Comparison of ENCODE assay signal across 32 mouse cellular contexts in the genomic region with DNA sequence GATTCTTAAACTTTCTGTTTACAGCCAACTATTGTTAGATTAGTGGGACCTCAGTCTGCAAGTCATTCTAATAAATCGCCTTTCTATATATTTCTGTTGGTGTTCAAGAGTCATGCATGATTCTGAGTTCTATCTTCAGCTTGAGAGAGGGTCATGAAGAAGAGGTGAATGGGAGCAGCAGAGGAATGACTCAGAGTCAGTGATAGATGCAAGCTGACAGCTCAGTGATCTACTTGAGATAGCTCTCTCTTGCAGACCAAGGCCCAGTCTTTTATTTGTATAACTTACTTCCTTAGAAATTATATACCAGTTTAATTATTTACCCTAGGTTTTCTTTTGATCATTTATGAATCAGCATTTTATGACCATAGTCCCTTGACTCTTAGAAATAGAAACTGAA. TPM values are rescaled to one million over a fixed set of nuclear protein-coding genes. Genes with fewer than 3 reads are reported as not detected.
DNase-seq lines count a peak whose midpoint lies in the region; ATAC-seq and TF ChIP-seq lines count a peak whose summit lies in the region.
"Had no signal": no experiment of that assay in that cellular context is flagged by ENCODE, and none has a peak within 500 bp of the region (broad histone marks: within the 10 kb centered on the region; RNA-seq: fewer than 3 reads in every experiment).

No protein-coding gene starts in this region.

- WGBS in liver, embryonic 12.5 days (ENCODE audit: insufficient replicate concordance), result 45% methylated on average over 1 of the region's 1 CpGs
- WGBS in liver, postnatal 0 days (ENCODE audit: insufficient replicate concordance), result 64% methylated on average over 1 of the region's 1 CpGs

- TF ChIP-seq CTCF in MEL (IDR thresholded peaks at IDR 0.05 in 2 of 3, conservative IDR thresholded peaks at IDR 0.05 in 1 of 3; ENCODE audit: control insufficient read depth in 1 of 3, insufficient read depth in 1 of 3, low read depth in 2 of 3, low read length in 3 of 3, poor library complexity in 1 of 3, severe bottlenecking in 1 of 3), result no peak
- no peak for TF ChIP-seq CTCF in liver, postnatal 0 days (IDR thresholded peaks at IDR 0.05; ENCODE audit: low read depth)

- H3K4me1 ChIP-seq in MEL (ENCODE audit: control insufficient read depth in 1 of 2, insufficient read depth in 2 of 2, low read length in 2 of 2), result peaks cover 2 to 18% of the 10 kb centered on the region in 2 experiments; a peak in 3 of 4 replicates
- H3K4me1 ChIP-seq in liver, embryonic 12.5 days, result peaks cover 36% of the 10 kb centered on the region
- peaks cover 3% of the 10 kb centered on the region; the same call in 1 of the 2 replicates for H3K4me1 ChIP-seq in liver, postnatal 0 days (ENCODE audit: insufficient read depth)
- H3K4me1 ChIP-seq: embryonic facial prominence, embryonic 10.5 days; embryonic facial prominence, embryonic 15.5 days; forebrain, embryonic 10.5 days; hindbrain, embryonic 10.5 days; hindbrain, embryonic 15.5 days; limb, embryonic 12.5 days; midbrain, embryonic 10.5 days; midbrain, embryonic 15.5 days had no signal

- peak overlapping the region in 1 of 2 experiments; percentile 17; a peak in 1 of 4 replicates for H3K4me3 ChIP-seq in MEL (ENCODE audit: control insufficient read depth in 1 of 2, insufficient read depth in 1 of 2, low read depth in 2 of 2, low read length in 2 of 2)
- H3K4me3 ChIP-seq in liver, embryonic 12.5 days, result no peak overlapping the region
- H3K4me3 ChIP-seq in liver, postnatal 0 days (ENCODE audit: low read depth, low read length), result no peak overlapping the region
- H3K4me3 ChIP-seq: embryonic facial prominence, embryonic 10.5 days; embryonic facial prominence, embryonic 15.5 days; forebrain, embryonic 10.5 days; hindbrain, embryonic 10.5 days; hindbrain, embryonic 15.5 days; left cerebral cortex, adult 2 months; limb, embryonic 12.5 days; midbrain, embryonic 10.5 days; midbrain, embryonic 15.5 days had no signal

- TF ChIP-seq RAD21 in MEL (IDR thresholded peaks at IDR 0.05; ENCODE audit: low read depth, low read length), result no peak

- peak overlapping the region; percentile 53 for H3K4me2 ChIP-seq in liver, embryonic 12.5 days
- H3K4me2 ChIP-seq in liver, postnatal 0 days (ENCODE audit: low read depth, low read length), result no peak overlapping the region
- H3K4me2 ChIP-seq: embryonic facial prominence, embryonic 15.5 days; hindbrain, embryonic 15.5 days; limb, embryonic 12.5 days; midbrain, embryonic 15.5 days had no signal

- H3K36me3 ChIP-seq in MEL (ENCODE audit: control insufficient read depth in 1 of 2, insufficient read depth in 2 of 2, low read length in 2 of 2), result peaks cover 0 to 18% of the 10 kb centered on the region in 2 experiments; a peak in 2 of 4 replicates
- H3K36me3 ChIP-seq in liver, embryonic 12.5 days, result 0 out of 2 replicates have a peak, but pooled peaks cover 3% of the 10 kb centered on the region
- H3K36me3 ChIP-seq in liver, postnatal 0 days (replicated peaks; ENCODE audit: insufficient read depth, low read length), result no peaks in the 10 kb centered on the region
- H3K36me3 ChIP-seq: embryonic facial prominence, embryonic 10.5 days; embryonic facial prominence, embryonic 15.5 days; forebrain, embryonic 10.5 days; G1E; hindbrain, embryonic 10.5 days; hindbrain, embryonic 15.5 days; limb, embryonic 12.5 days; midbrain, embryonic 10.5 days; midbrain, embryonic 15.5 days had no signal

- H3K9ac ChIP-seq in MEL (ENCODE audit: control insufficient read depth, low read depth, low read length, poor library complexity, severe bottlenecking), result 0 out of 2 replicates have a peak overlapping the region, but pooled peaks have one; percentile 6
- peak overlapping the region; percentile 23; the same call in 1 of the 2 replicates for H3K9ac ChIP-seq in liver, embryonic 12.5 days
- H3K9ac ChIP-seq in liver, postnatal 0 days (replicated peaks), result no peak overlapping the region
- H3K9ac ChIP-seq: embryonic facial prominence, embryonic 15.5 days; forebrain, postnatal 0 days; hindbrain, embryonic 15.5 days; limb, embryonic 12.5 days; midbrain, embryonic 15.5 days had no signal

- ATAC-seq in liver, embryonic 12.5 days, result peak; percentile 69
- peak; percentile 24 for ATAC-seq in liver, postnatal 0 days
- ATAC-seq: forebrain, postnatal 0 days; inflammation-experienced regulatory T-cells, adult 6 months; lung, postnatal 0 days; midbrain, embryonic 15.5 days; Patski had no signal

- peak; percentile 60 for DNase-seq in MEL (ENCODE audit: low read depth, low spot score)
- peak; percentile 37 for DNase-seq in c-Kit-positive CD71-positive TER-119-positive erythroid progenitor cells, embryonic 14.5 days (ENCODE audit: low spot score)
- no peak for DNase-seq in liver, postnatal 0 days
- DNase-seq in urinary bladder, postnatal 4 days (ENCODE audit: low spot score in 2 of 2), result no peak
- no peak for DNase-seq in urinary bladder, postnatal 25 days (ENCODE audit: low spot score)
- no peak for DNase-seq in embryo, embryonic 11 days
- DNase-seq: adrenal gland, postnatal 14 days; cerebellum, adult 2 months; cerebellum, postnatal 14 days; forebrain, postnatal 0 days; gastrocnemius, postnatal 10 days; heart, postnatal 14 days; kidney, postnatal 10 days; lung, adult 18-20 months; lung, postnatal 4 days; right cerebral cortex, postnatal 25 days; spleen, adult 18-20 months; thymus, postnatal 14 days had no signal

- TF ChIP-seq POLR2A in MEL (IDR thresholded peaks at IDR 0.05; ENCODE audit: control insufficient read depth in 1 of 2, insufficient read depth in 1 of 2, low read depth in 1 of 2, low read length in 2 of 2, poor library complexity in 1 of 2), result no peak

- no peaks in the 10 kb centered on the region for H3K9me3 ChIP-seq in MEL (replicated peaks; ENCODE audit: insufficient read depth, low read length)
- H3K9me3 ChIP-seq in liver, embryonic 12.5 days (replicated peaks), result peaks cover 22% of the 10 kb centered on the region; the same call in 1 of the 2 replicates
- peaks cover 13% of the 10 kb centered on the region; the same call in 1 of the 2 replicates for H3K9me3 ChIP-seq in liver, postnatal 0 days (ENCODE audit: low read length)
- H3K9me3 ChIP-seq: embryonic facial prominence, embryonic 10.5 days; embryonic facial prominence, embryonic 15.5 days; midbrain, embryonic 15.5 days had no signal

- TF ChIP-seq EP300 in MEL (IDR thresholded peaks at IDR 0.05; ENCODE audit: low read depth in 1 of 2, low read length in 2 of 2), result no peak
- no peak for TF ChIP-seq EP300 in liver, postnatal 0 days (IDR thresholded peaks at IDR 0.05; ENCODE audit: low read depth)

- H3K27me3 ChIP-seq in MEL (ENCODE audit: control insufficient read depth in 1 of 2, insufficient read depth in 2 of 2, low read length in 2 of 2), result no peaks in the 10 kb centered on the region
- H3K27me3 ChIP-seq in liver, embryonic 12.5 days (replicated peaks), result no peaks in the 10 kb centered on the region
- no peaks in the 10 kb centered on the region for H3K27me3 ChIP-seq in liver, postnatal 0 days (ENCODE audit: insufficient read depth, low read length)
- H3K27me3 ChIP-seq: embryonic facial prominence, embryonic 15.5 days; hindbrain, embryonic 15.5 days; limb, embryonic 12.5 days; midbrain, embryonic 15.5 days; Patski had no signal

- peak overlapping the region; percentile 91 for H3K27ac ChIP-seq in MEL (ENCODE audit: control insufficient read depth, low read depth, low read length)
- peak overlapping the region; percentile 96 for H3K27ac ChIP-seq in liver, embryonic 12.5 days
- H3K27ac ChIP-seq in liver, postnatal 0 days (ENCODE audit: low read depth), result peak overlapping the region; percentile 88
- H3K27ac ChIP-seq: embryonic facial prominence, embryonic 10.5 days; embryonic facial prominence, embryonic 15.5 days; forebrain, embryonic 10.5 days; hindbrain, embryonic 10.5 days; hindbrain, embryonic 15.5 days; left cerebral cortex, adult 2 months; limb, embryonic 12.5 days; midbrain, embryonic 10.5 days; midbrain, embryonic 15.5 days had no signal

- H3K79me2 ChIP-seq in MEL (ENCODE audit: control insufficient read depth, insufficient read depth, low read length, poor library complexity), result no peaks in the 10 kb centered on the region

TF ChIP-seq in MEL, 35 proteins besides CTCF, POLR2A, EP300 and RAD21:
- TF ChIP-seq MYC (IDR thresholded peaks at IDR 0.05; ENCODE audit: low read depth, low read length) (no peak), ETS1 (IDR thresholded peaks at IDR 0.05; ENCODE audit: low read depth, low read length) (0 out of 2 replicates have a peak, but pooled peaks have one; percentile 12), ELF1 (IDR thresholded peaks at IDR 0.05; ENCODE audit: low read depth, low read length) (no peak), KAT2A (conservative IDR thresholded peaks at IDR 0.05; ENCODE audit: low read depth, low read length) (no peak), JUND (IDR thresholded peaks at IDR 0.05; ENCODE audit: low read depth, low read length) (0 out of 2 replicates have a peak, but pooled peaks have one; percentile 5)

RNA-seq across cellular contexts. Expression of gene Resf1, which starts 30.3 kb away (rescaled TPM):
- 12.8 and 12.9 TPM in 2 replicates for total RNA-seq in MEL (2012; rRNA removed)
- polyA plus RNA-seq in MEL (2012; ENCODE audit: insufficient read depth in 1 of 2, insufficient read length in 2 of 2, low read depth in 1 of 2, low replicate concordance in 2 of 2, missing spikeins in 1 of 2), result 100 to 1,000 TPM in 1 of 2 experiments, 10 to 100 TPM in 1; 20.4 to 103 TPM
- polyA plus RNA-seq in liver, embryonic 12.5 days (2016; fragmentation: Nextera tagmentation; extraction: Ambion mirVana), result 34.5 and 35.0 TPM in 2 replicates
- 16.0 and 22.3 TPM in 2 replicates for polyA plus RNA-seq in liver, postnatal 0 days (2015; fragmentation: Nextera tagmentation; extraction: Ambion mirVana)

Comparison
In these comparisons a context has a peak if more than half of its experiments do, and no peak if none do; other contexts are left out.
1. DNase-seq: peak in MEL (single experiment) and c-Kit-positive CD71-positive TER-119-positive erythroid progenitor cells, embryonic 14.5 days (single experiment); none in liver, postnatal 0 days (single experiment), urinary bladder, postnatal 4 days (0 of 2), urinary bladder, postnatal 25 days (single experiment) and embryo, embryonic 11 days (single experiment).
2. Peak in every context shown above with its lines, with median percentiles within 50 percentile points of each other: H3K27ac ChIP-seq.